Mouse (Mus musculus) heart, postnatal 25 days (tissue): Measurements from ENCODE around the gene Tmco5. TPM values are rescaled to one million over a fixed set of nuclear protein-coding genes. Genes with fewer than 3 reads are reported as not detected.
"Not testable (repeated sequence)": the region's sequence is repeated elsewhere in the genome, so short reads cannot be mapped to it uniquely, and the experiment has no call there.

Experiments
- DNase-seq: peaks from one replicate; pipeline ENCODE4 v3.0.0; 2022; ENCODE audit warnings: low spot score
- intact Hi-C: fragments of 180-260 bp; cut with DNase I; formaldehyde crosslinking; loops from one replicate; pipeline ENCODE4 v1.15.1; 2025
- total RNA-seq, 2 experiments: library from RNA; stranded (reverse); gene quantifications; 2 replicates each; pipeline ENCODE4 v1.2.3; 2021

Tmco5 gene
- total RNA-seq, 2 experiments from 2014 or later = not detected

DNA sequence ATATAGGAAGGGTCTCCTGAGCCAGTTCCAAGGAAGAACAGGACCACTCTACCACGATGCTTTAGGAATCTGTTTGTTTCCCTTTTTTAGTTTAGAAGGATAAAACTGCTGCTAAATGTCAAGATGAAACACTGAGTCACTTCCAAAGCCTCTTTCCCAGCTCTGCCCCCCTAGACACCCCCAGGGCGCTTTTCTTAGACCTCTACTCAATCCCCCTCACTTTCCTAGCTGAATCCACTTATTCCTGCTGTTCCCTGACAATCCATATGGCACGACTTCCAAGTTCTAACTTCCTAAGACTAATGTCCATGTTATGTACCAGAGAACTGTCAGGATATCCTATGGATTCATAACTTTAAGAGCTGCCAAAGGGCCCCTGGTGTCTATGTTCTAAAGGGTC, 40.1 kb downstream of the Tmco5 start:
- intact Hi-C loops = no loop called here
- DNase-seq = no peak

DNA sequence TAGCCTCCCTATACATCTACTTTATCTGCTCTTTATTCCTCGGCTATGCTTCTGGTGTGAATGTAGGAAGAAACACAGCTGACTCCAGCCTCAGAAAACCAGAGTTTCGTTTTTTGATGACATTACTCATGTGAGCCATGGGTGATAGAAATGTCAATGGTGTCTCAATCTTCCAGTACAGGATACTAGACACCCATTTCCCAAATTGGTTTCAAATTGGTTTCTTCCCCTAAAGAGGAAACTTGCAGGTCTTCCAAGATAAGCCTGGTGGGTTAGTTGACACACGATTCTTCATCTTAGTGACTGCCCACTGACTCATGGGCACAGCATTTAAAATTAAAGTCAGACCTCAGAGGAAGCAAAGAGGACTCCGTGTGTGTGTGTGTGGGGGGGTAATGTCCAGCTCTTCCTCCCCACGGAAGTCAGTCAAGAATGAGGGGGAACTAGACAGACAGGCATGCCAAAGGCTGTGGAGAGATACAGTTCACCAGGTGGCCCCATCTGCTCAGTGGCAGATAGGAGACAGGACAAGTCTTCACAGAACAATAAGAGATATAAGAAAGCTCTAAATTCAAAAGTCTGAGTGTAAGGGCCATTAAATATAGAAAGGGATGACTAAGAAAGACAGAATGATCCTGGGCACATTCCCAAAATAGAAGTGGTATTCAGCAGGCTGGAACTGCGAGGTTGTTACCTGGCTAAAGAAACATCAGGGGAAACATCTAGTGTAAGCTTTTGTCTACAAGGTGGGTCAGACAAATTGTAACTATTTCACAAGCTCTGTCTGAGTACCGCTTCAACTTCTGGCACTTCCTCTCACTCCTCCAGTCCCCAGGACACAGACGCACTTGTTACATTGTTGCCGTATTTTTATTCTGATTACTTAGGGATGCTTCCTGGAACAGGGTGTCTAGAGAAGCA, 44.3 kb downstream of the Tmco5 start:
- no peak for DNase-seq
- intact Hi-C loops = loop anchor here (5.0 kb wide), 1 partner anchor 194 kb away; no protein-coding TSS in a partner anchor

DNA sequence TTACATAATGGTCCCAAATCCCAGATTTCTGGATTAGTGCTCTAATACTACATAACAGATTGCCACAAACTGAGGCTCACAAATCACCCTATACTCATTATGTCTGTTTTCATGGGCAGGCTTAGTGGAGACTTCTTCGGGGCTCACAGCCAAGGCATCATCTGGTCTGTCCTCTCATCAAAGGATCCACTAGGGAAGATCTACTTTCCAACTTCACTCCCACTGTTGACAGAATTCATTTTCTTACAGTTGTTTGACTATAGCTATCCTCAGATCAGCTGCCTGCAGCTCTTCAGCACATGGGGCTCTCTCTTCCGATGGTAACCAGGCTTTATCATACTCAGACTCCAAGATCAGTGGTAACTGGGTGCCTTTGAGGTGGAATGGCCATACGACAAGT, 45.2 kb downstream of the Tmco5 start:
- DNase-seq = no peak
- intact Hi-C loops = loop anchor here (5.0 kb wide), 1 partner anchor 194 kb away; no protein-coding TSS in a partner anchor

DNA sequence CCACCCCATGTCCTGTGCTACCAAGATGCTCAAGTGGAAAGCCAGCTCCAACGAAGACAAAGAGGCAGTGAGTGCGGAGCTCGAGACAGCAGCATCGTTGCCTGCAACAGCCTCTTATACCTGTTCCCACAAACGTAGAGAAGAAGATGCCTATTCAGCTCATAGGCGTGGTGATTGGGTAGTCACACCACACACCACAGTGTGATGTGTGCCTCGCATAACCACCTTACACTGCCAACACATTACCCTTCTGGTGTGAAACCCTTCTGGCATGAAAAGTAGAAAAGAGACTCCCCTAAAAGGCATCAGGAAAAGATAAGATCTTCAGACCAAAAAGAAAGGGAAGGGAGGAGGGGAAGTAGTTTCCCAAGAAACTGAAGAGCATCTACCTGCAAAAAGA, 45.8 kb downstream of the Tmco5 start:
- intact Hi-C loops = loop anchor here (5.0 kb wide), 1 partner anchor 193 kb away; no protein-coding TSS in a partner anchor
- no peak for DNase-seq

DNA sequence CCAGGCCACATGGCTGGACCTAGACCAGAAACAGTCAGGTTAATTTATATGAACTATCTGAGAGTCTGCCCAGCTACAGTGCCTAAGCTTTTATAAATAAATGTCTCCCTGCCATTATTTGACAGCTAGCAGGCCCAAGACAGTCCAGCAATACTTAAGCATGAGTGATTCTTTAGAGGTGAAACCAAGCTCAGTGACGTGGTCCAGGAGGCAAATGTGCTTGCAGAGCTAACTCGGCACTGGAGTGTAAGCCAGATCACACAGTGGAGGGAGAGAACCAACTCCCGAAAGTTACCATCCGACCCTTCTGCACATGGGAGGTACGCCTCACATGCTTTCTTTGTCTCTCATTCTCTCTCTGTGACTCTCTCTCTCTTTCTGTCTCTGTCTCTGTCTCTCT, 46.7 kb downstream of the Tmco5 start:
- no peak for DNase-seq
- intact Hi-C loops = no loop called here

- intact Hi-C loops = no loop called here
- no peak for DNase-seq
Observed at GRCm38 (mm10) chr2:116932218-116932617, 53.7 kb downstream of the Tmco5 start.

DNA sequence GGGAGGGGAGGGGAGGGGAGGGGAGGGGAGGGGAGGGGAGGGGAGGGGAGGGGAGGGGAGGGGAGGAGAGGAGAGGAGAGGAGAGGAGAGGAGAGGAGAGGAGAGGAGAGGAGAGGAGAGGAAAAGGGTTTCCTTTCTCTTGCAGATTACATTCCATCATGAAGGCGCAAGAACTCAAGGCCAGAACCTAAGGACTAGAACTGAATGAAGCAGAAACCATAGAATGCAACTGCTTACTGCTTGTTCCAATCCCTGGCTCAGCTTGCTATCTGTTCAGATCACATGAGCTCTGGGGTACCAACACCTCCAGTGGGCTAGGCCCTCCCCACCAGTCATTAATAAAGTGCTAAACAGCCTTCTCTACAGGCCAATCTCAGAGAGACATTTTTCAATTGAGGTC, 55.7 kb downstream of the Tmco5 start:
- DNase-seq, intact Hi-C loops: not testable (repeated sequence)

DNA sequence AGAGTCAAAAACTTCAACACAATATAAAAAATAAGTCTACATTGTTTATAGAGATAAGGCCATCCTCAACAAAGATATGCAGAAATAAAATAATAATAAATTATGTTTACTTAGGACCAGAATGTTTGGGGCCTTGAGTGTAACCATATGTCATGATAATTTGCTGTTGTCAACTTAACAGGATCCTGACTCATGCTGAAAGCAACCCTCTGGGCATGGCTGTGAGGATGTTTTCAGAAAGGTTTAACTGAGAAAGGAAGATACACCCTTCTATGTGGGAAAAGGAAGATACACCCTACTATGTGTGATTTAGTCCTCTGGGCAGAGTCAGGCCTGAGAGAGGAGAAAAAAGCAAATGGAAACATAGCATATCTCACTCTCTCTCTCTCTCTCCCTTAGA, 56.3 kb downstream of the Tmco5 start:
- DNase-seq = no peak
- intact Hi-C loops = no loop called here

- DNase-seq = no peak
- intact Hi-C loops = no loop called here
Observed at GRCm38 (mm10) chr2:116936371-116936770, 57.9 kb downstream of the Tmco5 start.

- intact Hi-C loops = no loop called here
- DNase-seq = no peak
Observed at GRCm38 (mm10) chr2:116937166-116937565, 58.7 kb downstream of the Tmco5 start.

DNA sequence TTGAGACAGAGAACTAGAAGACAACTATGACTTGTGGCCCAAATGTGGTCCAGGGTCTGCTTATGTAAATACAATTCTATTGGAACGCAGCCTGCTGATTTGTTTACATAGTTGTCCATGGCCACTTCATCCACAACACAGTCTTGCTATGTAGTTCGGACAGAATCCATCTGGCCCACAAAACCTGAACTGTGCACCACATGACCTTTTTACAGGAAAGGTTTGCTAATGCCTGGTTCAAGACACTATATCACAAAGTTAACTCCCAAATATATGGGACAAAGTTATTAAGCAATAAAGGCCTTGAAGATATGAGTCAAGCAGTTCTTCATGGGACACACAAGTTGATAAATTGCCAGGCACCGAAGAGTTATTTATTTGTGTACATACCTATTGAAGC, 63.3 kb downstream of the Tmco5 start:
- intact Hi-C loops = no loop called here
- no peak for DNase-seq

Other genes with a start within 250 kb of the Tmco5 start
- gene Spred1, start 242.7 kb downstream of the Tmco5 start, total RNA-seq = 10 to 100 TPM; 17.1 to 17.6 TPM